Mouse (Mus musculus) urinary bladder, postnatal 10 days (tissue): Measurements from ENCODE around the gene Cx3cr1.
A peak's percentile ranks its signal among the peaks of the same experiment; 100 is the strongest.
"Not testable (repeated sequence)": the region's sequence is repeated elsewhere in the genome, so short reads cannot be mapped to it uniquely, and the experiment has no call there.

Source experiments
- DNase-seq: peaks from one replicate; pipeline ENCODE4 v3.0.0; 2022; ENCODE audit warnings: low spot score

The Cx3cr1 gene

GRCm38 (mm10) chr9:120069779-120070178 is at the start of gene Cx3cr1:
Cx3cr1 (minus strand) TSS chr9:120069879.
- no peak for DNase-seq

- no peak for DNase-seq
Observed at GRCm38 (mm10) chr9:120118212-120118611, 48.5 kb upstream of the Cx3cr1 start.

GRCm38 (mm10) chr9:120116184-120116624 is 46.5 kb upstream of the Cx3cr1 start:
- no peak for DNase-seq

- no peak for DNase-seq
Observed at GRCm38 (mm10) chr9:120115580-120115979, 45.9 kb upstream of the Cx3cr1 start.

GRCm38 (mm10) chr9:120114789-120115151 is 45.1 kb upstream of the Cx3cr1 start:
- no peak for DNase-seq

- no peak for DNase-seq
Observed at GRCm38 (mm10) chr9:120114051-120114788, 44.5 kb upstream of the Cx3cr1 start.

- no peak for DNase-seq
Observed at GRCm38 (mm10) chr9:120113456-120113855, 43.8 kb upstream of the Cx3cr1 start.

- no peak for DNase-seq
Observed at GRCm38 (mm10) chr9:120112472-120112871, 42.8 kb upstream of the Cx3cr1 start.

GRCm38 (mm10) chr9:120111156-120111945 is 41.7 kb upstream of the Cx3cr1 start:
- no peak for DNase-seq

- DNase-seq: peak; percentile 80
Observed at GRCm38 (mm10) chr9:120110211-120111018, 40.7 kb upstream of the Cx3cr1 start, which contains the start of gene Slc25a38. Slc25a38 (plus strand) TSS chr9:120110374.

GRCm38 (mm10) chr9:120108953-120109352 is 39.3 kb upstream of the Cx3cr1 start:
- not testable (repeated sequence) for DNase-seq

GRCm38 (mm10) chr9:120101165-120101564 is 31.5 kb upstream of the Cx3cr1 start:
- DNase-seq: no peak

- DNase-seq: no peak
Observed at GRCm38 (mm10) chr9:120099304-120099703, 29.6 kb upstream of the Cx3cr1 start.

- DNase-seq: no peak
Observed at GRCm38 (mm10) chr9:120098682-120099081, 29.0 kb upstream of the Cx3cr1 start.

- no peak for DNase-seq
Observed at GRCm38 (mm10) chr9:120095886-120096285, 26.2 kb upstream of the Cx3cr1 start.

GRCm38 (mm10) chr9:120093701-120094100 is 24.0 kb upstream of the Cx3cr1 start:
- no peak for DNase-seq

- DNase-seq: no peak
Observed at GRCm38 (mm10) chr9:120091696-120092238, 22.1 kb upstream of the Cx3cr1 start, which contains the start of gene Ccr8. Ccr8 (plus strand) TSS chr9:120092114.

GRCm38 (mm10) chr9:120091086-120091485 is 21.4 kb upstream of the Cx3cr1 start:
- DNase-seq: no peak

- DNase-seq: no peak
Observed at GRCm38 (mm10) chr9:120089125-120089524, 19.4 kb upstream of the Cx3cr1 start.

- no peak for DNase-seq
Observed at GRCm38 (mm10) chr9:120084406-120084805, 14.7 kb upstream of the Cx3cr1 start.

- no peak for DNase-seq
Observed at GRCm38 (mm10) chr9:120083158-120083894, 13.6 kb upstream of the Cx3cr1 start.
